23 mouse cellular contexts compared by ENCODE assay signal in genomic region chr1:151125028-151125659, GRCm38 (mm10). TPM values are rescaled to one million over a fixed set of nuclear protein-coding genes. Genes with fewer than 3 reads are reported as not detected.
DNase-seq lines count a peak whose midpoint lies in the region; ATAC-seq and TF ChIP-seq lines count a peak whose summit lies in the region.
"Had no signal": no experiment of that assay in that cellular context is flagged by ENCODE, and none has a peak within 500 bp of the region (broad histone marks: within the 10 kb centered on the region; RNA-seq: fewer than 3 reads in every experiment).

No protein-coding gene starts in this region.

- H3K4me3 ChIP-seq in cortical plate, adult 2 months (ENCODE audit: insufficient read depth, low read length), result no peak overlapping the region
- H3K4me3 ChIP-seq: heart, embryonic 10.5 days; megakaryocyte, embryonic 14.5 days had no signal

- H3K27ac ChIP-seq in cortical plate, adult 2 months (ENCODE audit: insufficient read depth, low read length), result 0 out of 2 replicates have a peak overlapping the region, but pooled peaks have one; percentile 69
- H3K27ac ChIP-seq: heart, embryonic 10.5 days had no signal

- DNase-seq in left cerebral cortex, adult 18-20 months (ENCODE audit: low spot score in 2 of 2), result peak; percentile 35 to 39
- DNase-seq in left cerebral cortex, adult 11 months (ENCODE audit: low spot score), result no peak
- DNase-seq in right cerebral cortex, postnatal 25 days, result peak; percentile 16
- DNase-seq in right cerebral cortex, postnatal 10 days (ENCODE audit: low spot score in 2 of 2), result no peak
- DNase-seq in spleen, adult 18-20 months, result no peak
- DNase-seq: adrenal gland, postnatal 14 days; cerebellum, adult 11 months; cerebellum, postnatal 14 days; embryo, embryonic 11 days; gastrocnemius, postnatal 36 days; kidney, adult 18-20 months; kidney, postnatal 14 days; lung, adult 2 months; midbrain, embryonic 14.5 days; thymus, adult 18-20 months had no signal

- H3K4me1 ChIP-seq in cortical plate, adult 2 months (ENCODE audit: control insufficient read depth, insufficient read depth, low read length), result peaks cover 4% of the 10 kb centered on the region
- H3K4me1 ChIP-seq: megakaryocyte, embryonic 14.5 days had no signal

- no peak for ATAC-seq in granulocyte monocyte progenitor cell, adult 5-6 weeks (replicated peaks; ENCODE audit: poor library complexity, severe bottlenecking)

- no peak for TF ChIP-seq POLR2A in cortical plate, adult 2 months (IDR thresholded peaks at IDR 0.05; ENCODE audit: extremely low read depth, insufficient read depth, low read length)

- TF ChIP-seq CTCF in cortical plate, adult 2 months (IDR thresholded peaks at IDR 0.05; ENCODE audit: extremely low read depth, insufficient read depth, low read length), result no peak

RNA-seq across cellular contexts. Expression of gene Gm47985, which starts 57.2 kb away (rescaled TPM):
- total RNA-seq in left cerebral cortex, adult 18-20 months (2021), result not detected
- not detected in 2 replicates for polyA plus RNA-seq in cortical plate, adult 2 months (2012; rRNA removed)
- total RNA-seq in granulocyte monocyte progenitor cell, adult 5-6 weeks (2014; fragmentation: Nextera tagmentation), result not detected in 2 replicates
- total RNA-seq in granulocyte monocyte progenitor cell, adult 5-6 weeks (2017), result not detected in 2 replicates
- total RNA-seq: adrenal gland, postnatal 14 days; gastrocnemius, postnatal 36 days; left cerebral cortex, postnatal 36 days; neutrophil, adult 5-6 weeks had no signal
- polyA plus RNA-seq: lung, adult 2 months; stomach, embryonic 14.5 days; urinary bladder, adult 2 months had no signal

Comparison
In these comparisons a context has a peak if more than half of its experiments do, and no peak if none do; other contexts are left out.
1. DNase-seq: peak in left cerebral cortex, adult 18-20 months (2 of 2) and right cerebral cortex, postnatal 25 days (single experiment); none in left cerebral cortex, adult 11 months (single experiment), right cerebral cortex, postnatal 10 days (0 of 2) and spleen, adult 18-20 months (0 of 2).